Mouse (Mus musculus) thymus, postnatal 0 days (tissue): ENCODE measurements around the gene Lamtor3. TPM values are rescaled to one million over a fixed set of nuclear protein-coding genes. Genes with fewer than 3 reads are reported as not detected.
"Not testable (repeated sequence)": the region's sequence is repeated elsewhere in the genome, so short reads cannot be mapped to it uniquely, and the experiment has no call there.

Source experiments
- DNase-seq: peaks from one replicate; pipeline ENCODE4 v3.0.0-alpha.2; 2015; ENCODE audit warnings: low spot score
- polyA plus RNA-seq: library from polyadenylated mRNA; unstranded; fragments of >200 nt; fragmentation: Nextera tagmentation; extraction: Ambion mirVana; gene quantifications from 2 replicates; pipeline ENCODE4 v1.2.1, GENCODE M21; 2015

Lamtor3 gene
- polyA plus RNA-seq, 1 experiment from 2014 or later = 129 TPM

GRCm38 (mm10) chr3:137959456-137959855 is 41.1 kb downstream of the Lamtor3 start:
- DNase-seq = no peak

- DNase-seq = no peak
These were observed 43.6 kb downstream of the Lamtor3 start for GRCm38 (mm10) chr3:137961736-137962385.

DNA sequence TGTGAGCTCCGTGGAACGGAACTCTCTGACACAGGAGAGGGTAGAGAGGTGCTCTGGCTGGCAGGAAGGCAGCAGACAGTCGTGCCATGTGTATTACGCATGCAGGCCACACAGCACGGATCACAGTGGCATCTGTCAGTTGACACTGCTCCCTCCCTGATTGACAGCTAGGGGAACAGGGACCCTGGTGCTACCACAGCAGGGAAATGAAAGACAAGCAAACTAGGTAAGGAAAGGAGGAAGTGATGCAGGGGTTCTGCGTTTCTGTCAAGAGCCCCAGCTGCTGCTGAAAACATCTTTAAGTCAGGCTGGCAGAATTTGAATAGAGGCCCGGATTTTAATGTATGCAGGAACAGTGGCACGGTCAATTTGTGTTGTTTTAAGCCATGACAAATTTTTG is 45.2 kb downstream of the Lamtor3 start:
- DNase-seq = peak; percentile 33

GRCm38 (mm10) chr3:137964014-137964413 is 45.7 kb downstream of the Lamtor3 start:
- DNase-seq = not testable (repeated sequence)

GRCm38 (mm10) chr3:137968105-137968819 is 50.0 kb downstream of the Lamtor3 start:
- no peak for DNase-seq

GRCm38 (mm10) chr3:137968820-137969486 is 50.6 kb downstream of the Lamtor3 start:
- peak; percentile 56 for DNase-seq

- DNase-seq = no peak
These were observed 51.6 kb downstream of the Lamtor3 start for GRCm38 (mm10) chr3:137969951-137970350.

- DNase-seq = no peak
These were observed 53.9 kb downstream of the Lamtor3 start for GRCm38 (mm10) chr3:137972224-137972623.

DNA sequence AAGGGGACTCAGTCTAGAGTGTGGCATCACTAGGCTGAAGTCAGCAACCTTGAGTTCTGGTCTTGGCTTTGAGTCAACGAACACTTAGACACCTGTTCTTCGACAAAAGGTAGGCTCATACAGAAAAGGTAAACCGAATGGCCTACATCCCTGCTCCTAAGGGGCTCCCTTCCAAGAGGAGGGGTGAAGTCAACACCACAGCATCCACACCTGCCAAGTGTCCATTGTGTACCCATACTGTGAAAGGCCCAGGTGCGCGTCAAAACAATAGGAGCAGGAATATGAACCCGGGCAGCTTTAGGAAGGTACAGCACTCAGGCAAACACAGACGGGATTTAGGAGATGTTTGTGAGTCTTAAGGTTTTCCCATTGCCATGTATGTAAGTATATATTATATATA is 54.7 kb downstream of the Lamtor3 start:
- no peak for DNase-seq

- DNase-seq = no peak
These were observed 56.0 kb downstream of the Lamtor3 start for GRCm38 (mm10) chr3:137974306-137974705.

DNA sequence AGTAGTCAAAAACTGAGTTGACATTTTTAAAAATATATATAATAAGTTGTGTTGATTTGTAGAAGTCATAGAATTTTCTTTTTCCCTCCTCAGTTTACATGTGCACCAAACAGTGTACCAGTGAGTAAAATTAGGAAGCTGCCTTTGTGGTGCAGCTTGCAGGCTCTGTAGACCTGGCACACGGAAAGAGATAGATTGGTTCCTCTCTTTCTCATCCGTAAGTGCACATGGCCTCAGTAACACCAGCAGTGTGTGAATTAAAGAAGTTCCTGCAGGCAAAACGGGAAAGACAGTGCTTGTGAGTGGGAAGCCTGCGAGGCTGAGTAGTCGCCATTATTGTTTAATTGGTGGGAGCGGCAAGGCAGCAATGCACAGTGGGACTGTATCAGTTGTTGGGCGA is 57.1 kb downstream of the Lamtor3 start:
- DNase-seq = no peak

- DNase-seq = no peak
These were observed 57.6 kb downstream of the Lamtor3 start for GRCm38 (mm10) chr3:137975856-137976423.

- no peak for DNase-seq
These were observed 58.8 kb downstream of the Lamtor3 start for GRCm38 (mm10) chr3:137976943-137977628.

DNA sequence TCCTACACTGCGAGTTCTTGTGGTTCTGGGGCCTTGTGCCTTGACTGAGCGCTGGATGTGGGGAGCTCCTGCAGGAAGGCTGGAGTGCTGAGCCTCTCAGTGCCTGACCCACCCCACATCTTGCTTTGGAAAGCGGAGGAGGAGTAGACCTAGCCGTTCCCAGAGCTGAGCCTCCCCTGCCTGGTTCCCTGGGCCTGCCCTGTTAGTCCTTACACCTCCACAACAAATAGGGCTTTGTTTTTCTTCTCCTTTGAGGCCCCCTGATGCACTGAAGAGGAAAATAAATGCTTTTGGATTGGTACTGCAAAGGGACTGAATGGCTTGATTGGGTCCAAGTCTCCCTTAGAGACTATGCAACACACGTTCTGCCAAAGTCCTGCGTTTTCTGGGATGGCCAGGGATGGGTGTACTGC is 59.3 kb downstream of the Lamtor3 start:
- DNase-seq = no peak

- DNase-seq = no peak
These were observed 59.9 kb downstream of the Lamtor3 start for GRCm38 (mm10) chr3:137978233-137978632.

Other genes starting within 250 kb of the Lamtor3 start
- not detected in 2 replicates for gene Gm21962, start 247.0 kb upstream of the Lamtor3 start, polyA plus RNA-seq
- gene H2afz, start 54.0 kb upstream of the Lamtor3 start, polyA plus RNA-seq = 2,821 and 2,837 TPM in 2 replicates
- 5.6 TPM in 2 replicates for gene Dnajb14, start 50.8 kb upstream of the Lamtor3 start, polyA plus RNA-seq
- gene Dapp1, start 63.0 kb downstream of the Lamtor3 start, polyA plus RNA-seq = 22.6 and 26.0 TPM in 2 replicates
- gene 1110002E22Rik, start 146.5 kb downstream of the Lamtor3 start, polyA plus RNA-seq = 0.10 and 0.14 TPM in 2 replicates
- gene Gm5105, start 148.9 kb downstream of the Lamtor3 start, polyA plus RNA-seq = not detected in 2 replicates
- 9.5 and 10.4 TPM in 2 replicates for gene Trmt10a, start 224.9 kb downstream of the Lamtor3 start, polyA plus RNA-seq
- gene Mttp, start 226.5 kb downstream of the Lamtor3 start, polyA plus RNA-seq = 8.6 and 9.9 TPM in 2 replicates